Mouse (Mus musculus) spleen, postnatal 14 days (tissue): ENCODE data around the gene Zfp316.

ENCODE experiments used
- DNase-seq, 2 experiments: peaks; one replicate each; pipeline ENCODE4 v3.0.0; 2021 to 2022; ENCODE audit warnings: low spot score in 2 of 2

The Zfp316 gene

GRCm38 (mm10) chr5:143284762-143285161 lies 14.9 kb upstream of the Zfp316 start:
- DNase-seq: no peak

GRCm38 (mm10) chr5:143279247-143279646 lies 9.4 kb upstream of the Zfp316 start:
- no peak for DNase-seq

- no peak for DNase-seq
Observed at GRCm38 (mm10) chr5:143275761-143276160, 5.9 kb upstream of the Zfp316 start.

- peak in 1 of 2 experiments; percentile 33 for DNase-seq
Observed at GRCm38 (mm10) chr5:143272540-143273330, 2.9 kb upstream of the Zfp316 start.

GRCm38 (mm10) chr5:143272108-143272507 lies 2.3 kb upstream of the Zfp316 start:
- DNase-seq: no peak

- no peak for DNase-seq
Observed at GRCm38 (mm10) chr5:143271642-143272041, 1.8 kb upstream of the Zfp316 start.

GRCm38 (mm10) chr5:143270151-143270519 lies 313 bp upstream of the Zfp316 start:
- no peak for DNase-seq

GRCm38 (mm10) chr5:143268985-143269362 lies 848 bp downstream of the Zfp316 start:
- no peak for DNase-seq

- no peak for DNase-seq
Observed at GRCm38 (mm10) chr5:143266794-143267193, 3.0 kb downstream of the Zfp316 start.

GRCm38 (mm10) chr5:143265409-143265808 lies 4.4 kb downstream of the Zfp316 start:
- DNase-seq: no peak

GRCm38 (mm10) chr5:143264689-143265088 lies 5.1 kb downstream of the Zfp316 start:
- no peak for DNase-seq

- DNase-seq: no peak
Observed at GRCm38 (mm10) chr5:143261636-143262035, 8.2 kb downstream of the Zfp316 start.

- DNase-seq: no peak
Observed at GRCm38 (mm10) chr5:143255802-143256201, 14.0 kb downstream of the Zfp316 start.

GRCm38 (mm10) chr5:143255131-143255519 lies 14.7 kb downstream of the Zfp316 start:
- no peak for DNase-seq

GRCm38 (mm10) chr5:143254487-143255130 lies 15.2 kb downstream of the Zfp316 start:
- DNase-seq: no peak

GRCm38 (mm10) chr5:143253881-143254486 lies 15.8 kb downstream of the Zfp316 start:
- no peak for DNase-seq

- no peak for DNase-seq
Observed at GRCm38 (mm10) chr5:143253186-143253880, 16.5 kb downstream of the Zfp316 start.

- DNase-seq: no peak
Observed at GRCm38 (mm10) chr5:143252791-143253185, 17.0 kb downstream of the Zfp316 start.

GRCm38 (mm10) chr5:143252039-143252438 lies 17.8 kb downstream of the Zfp316 start:
- no peak for DNase-seq

GRCm38 (mm10) chr5:143244926-143245325 lies 24.9 kb downstream of the Zfp316 start:
- DNase-seq: no peak

- DNase-seq: no peak
Observed at GRCm38 (mm10) chr5:143236036-143236435, 33.8 kb downstream of the Zfp316 start.

- DNase-seq: peak; percentile 67 to 72
Observed at GRCm38 (mm10) chr5:143235028-143235693, 34.7 kb downstream of the Zfp316 start, which contains the start of gene Zfp12. Gene Zfp12, plus strand, starts transcription at chr5:143235163.
